ENCODE assay signal across 25 mouse cellular contexts in genomic region chr6:24159795-24160194, GRCm38 (mm10). TPM values are rescaled to one million over a fixed set of nuclear protein-coding genes. Genes with fewer than 3 reads are reported as not detected.
DNase-seq lines count a peak whose midpoint lies in the region; ATAC-seq and TF ChIP-seq lines count a peak whose summit lies in the region.
"Had no signal": no experiment of that assay in that cellular context is flagged by ENCODE, and none has a peak within 500 bp of the region (broad histone marks: within the 10 kb centered on the region; RNA-seq: fewer than 3 reads in every experiment).

No protein-coding gene starts in this region.

- 82% methylated on average over 1 of the region's 1 CpGs for WGBS in forebrain, embryonic 15.5 days
- 64% methylated on average over 1 of the region's 1 CpGs for WGBS in heart, adult 2 months

- no peaks in the 10 kb centered on the region for H3K9me3 ChIP-seq in forebrain, embryonic 15.5 days
- H3K9me3 ChIP-seq: embryonic facial prominence, embryonic 13.5 days; embryonic facial prominence, embryonic 15.5 days; forebrain, embryonic 10.5 days; forebrain, embryonic 13.5 days; G1E had no signal

- H3K79me2 ChIP-seq in heart, adult 2 months (replicated peaks; ENCODE audit: control insufficient read depth, insufficient read depth, low read length): no peaks in the 10 kb centered on the region

- DNase-seq in A20 (ENCODE audit: low read depth, low spot score): peak; percentile 17
- DNase-seq in urinary bladder, postnatal 4 days (ENCODE audit: low spot score in 2 of 2): no peak
- DNase-seq in heart, adult 2 months: no peak
- DNase-seq: adrenal gland, adult 8-10 months; adrenal gland, postnatal 14 days; adrenal gland, postnatal 36 days; cerebellum, adult 11-12 months; cerebellum, adult 2 months; cerebellum, adult 9-10 months; cerebellum, postnatal 10 days; cerebellum, postnatal 25 days; embryo, embryonic 11 days had no signal

- H3K27ac ChIP-seq in forebrain, embryonic 15.5 days (replicated peaks): no peak overlapping the region
- no peak overlapping the region for H3K27ac ChIP-seq in heart, adult 2 months
- H3K27ac ChIP-seq: embryonic facial prominence, embryonic 13.5 days; embryonic facial prominence, embryonic 15.5 days; forebrain, embryonic 10.5 days; forebrain, embryonic 13.5 days had no signal

- no peak for TF ChIP-seq EP300 in heart, adult 2 months (IDR thresholded peaks at IDR 0.05; ENCODE audit: insufficient read depth, low read depth, low read length)

- no peak overlapping the region for H3K4me3 ChIP-seq in forebrain, embryonic 15.5 days
- H3K4me3 ChIP-seq in heart, adult 2 months: no peak overlapping the region
- H3K4me3 ChIP-seq: embryonic facial prominence, embryonic 13.5 days; embryonic facial prominence, embryonic 15.5 days; erythroblast, embryonic 14.5 days; forebrain, embryonic 10.5 days; forebrain, embryonic 13.5 days had no signal

- no peaks in the 10 kb centered on the region for H3K4me1 ChIP-seq in forebrain, embryonic 15.5 days
- no peaks in the 10 kb centered on the region for H3K4me1 ChIP-seq in heart, adult 2 months (ENCODE audit: control insufficient read depth, insufficient read depth, low read length)
- H3K4me1 ChIP-seq: embryonic facial prominence, embryonic 13.5 days; embryonic facial prominence, embryonic 15.5 days; forebrain, embryonic 10.5 days; forebrain, embryonic 13.5 days had no signal

- H3K4me2 ChIP-seq in forebrain, embryonic 15.5 days (replicated peaks): no peak overlapping the region
- H3K4me2 ChIP-seq: embryonic facial prominence, embryonic 13.5 days; embryonic facial prominence, embryonic 15.5 days; forebrain, embryonic 13.5 days had no signal

- H3K27me3 ChIP-seq in forebrain, embryonic 15.5 days: no peaks in the 10 kb centered on the region
- H3K27me3 ChIP-seq in heart, adult 2 months (ENCODE audit: control insufficient read depth, insufficient read depth, low read length): no peaks in the 10 kb centered on the region
- H3K27me3 ChIP-seq: embryonic facial prominence, embryonic 13.5 days; embryonic facial prominence, embryonic 15.5 days; forebrain, embryonic 13.5 days; Patski had no signal

- intact Hi-C loops in heart, adult 2 months (cut with DNase I): no loop called here

- peak; percentile 89 for ATAC-seq in common myeloid progenitor, adult 5-6 weeks (replicated peaks; ENCODE audit: low read depth, poor library complexity, severe bottlenecking)
- ATAC-seq in hematopoietic stem cell, adult 5-6 weeks (replicated peaks in 1 of 2; ENCODE audit: insufficient read depth in 1 of 2, low FRiP score in 2 of 2, low TSS enrichment in 1 of 2, low read depth in 1 of 2, poor library complexity in 2 of 2, severe bottlenecking in 2 of 2): peak; percentile 94 to 99
- no peak for ATAC-seq in forebrain, embryonic 15.5 days (replicated peaks)
- ATAC-seq: activated CD4-positive, CD25-positive, alpha-beta regulatory T cell, adult 4 months; forebrain, embryonic 13.5 days; forebrain, embryonic 16.5 days; Patski had no signal

- H3K36me3 ChIP-seq in forebrain, embryonic 15.5 days: no peaks in the 10 kb centered on the region
- no peaks in the 10 kb centered on the region for H3K36me3 ChIP-seq in heart, adult 2 months (ENCODE audit: control insufficient read depth, insufficient read depth, low read length)
- H3K36me3 ChIP-seq: embryonic facial prominence, embryonic 13.5 days; embryonic facial prominence, embryonic 15.5 days; forebrain, embryonic 10.5 days; G1E had no signal

- no peak overlapping the region for H3K9ac ChIP-seq in forebrain, embryonic 15.5 days (replicated peaks)
- no peak overlapping the region for H3K9ac ChIP-seq in heart, adult 2 months (ENCODE audit: low read depth, low read length)
- H3K9ac ChIP-seq: embryonic facial prominence, embryonic 13.5 days; embryonic facial prominence, embryonic 15.5 days; forebrain, embryonic 13.5 days had no signal

- TF ChIP-seq CTCF in heart, adult 2 months (IDR thresholded peaks at IDR 0.05): no peak

- no peak for TF ChIP-seq POLR2A in heart, adult 2 months (IDR thresholded peaks at IDR 0.05; ENCODE audit: insufficient read depth, low read depth, low read length)

RNA-seq across cellular contexts. Expression of gene Slc13a1, which starts 8.1 kb away (rescaled TPM):
- total RNA-seq in common myeloid progenitor, adult 5-6 weeks (2017): not detected in 2 replicates
- total RNA-seq in hematopoietic stem cell, adult 5-6 weeks (2017): not detected in 2 replicates
- 0.18 and 0.23 TPM in 2 replicates for polyA plus RNA-seq in forebrain, embryonic 15.5 days (2015; fragmentation: Nextera tagmentation; extraction: Ambion mirVana)
- not detected for total RNA-seq in heart, adult 2 months (2021)
- polyA plus RNA-seq in heart, adult 2 months (2012; rRNA removed): not detected in 2 replicates
- total RNA-seq: adrenal gland, postnatal 14 days had no signal
- polyA plus RNA-seq: activated CD4-positive, CD25-positive, alpha-beta regulatory T cell, adult 4 months; C2C12; embryonic facial prominence, embryonic 13.5 days; erythroblast, embryonic 14.5 days; G1E; Patski had no signal
